Mouse (Mus musculus) hindbrain, postnatal 0 days (tissue): ENCODE results near the gene Gm49383. TPM values are rescaled to one million over a fixed set of nuclear protein-coding genes. Genes with fewer than 3 reads are reported as not detected.
A peak's percentile ranks its signal among the peaks of the same experiment; 100 is the strongest.

Experiments
- ATAC-seq: fragments of 200-750 bp; cut with Nextera tagmentation; 2 replicates; pipeline ENCODE4 v1.8.0; 2017; ENCODE audit warnings: mild to moderate bottlenecking, moderate TSS enrichment, moderate library complexity
- DNase-seq: peaks from one replicate; pipeline ENCODE4 v3.0.0-alpha.2; 2015; ENCODE audit warnings: low spot score
- H3K27ac ChIP-seq: fragments of 300-500 bp; sonication (generic); 2 replicates; pipeline ENCODE4 v1.5.1; 2014; ENCODE audit warnings: mild to moderate bottlenecking
- H3K27me3 ChIP-seq: fragments of 300-500 bp; sonication (generic); 2 replicates; pipeline ENCODE4 v1.6.1; 2014; ENCODE audit warnings: low read length, mixed read lengths; ENCODE audit not compliant: insufficient read depth
- H3K36me3 ChIP-seq: fragments of 300-500 bp; sonication (generic); 2 replicates; pipeline ENCODE4 v1.6.1; 2014; ENCODE audit warnings: low read length, mixed read lengths; ENCODE audit not compliant: insufficient read depth
- H3K4me1 ChIP-seq: fragments of 300-500 bp; sonication (generic); 2 replicates; pipeline ENCODE4 v1.6.1; 2014; ENCODE audit warnings: antibody characterized with exemption, low read length, mixed read lengths; ENCODE audit not compliant: insufficient read depth
- H3K4me2 ChIP-seq: fragments of 300-500 bp; sonication (generic); 2 replicates; pipeline ENCODE4 v1.6.1; 2014; ENCODE audit warnings: low read depth, mild to moderate bottlenecking, low read length, moderate library complexity, mixed read lengths
- H3K4me3 ChIP-seq: fragments of 300-500 bp; sonication (generic); 2 replicates; pipeline ENCODE4 v1.5.1; 2014; ENCODE audit warnings: low read length
- H3K9ac ChIP-seq: fragments of 300-500 bp; sonication (generic); replicated peaks from 2 replicates; pipeline ENCODE4 v1.6.1; 2014; ENCODE audit warnings: mild to moderate bottlenecking, low read length, moderate library complexity, mixed read lengths
- H3K9me3 ChIP-seq: fragments of 300-500 bp; sonication (generic); 2 replicates; pipeline ENCODE4 v1.6.1; 2016; ENCODE audit warnings: low read length, mixed read lengths
- CTCF ChIP-seq: IDR thresholded peaks from 2 replicates; pipeline ENCODE4 v1.5.1; 2016; ENCODE audit warnings: antibody characterized with exemption, control low read depth, low read depth
- WGBS: fragments of 180-500 bp; shearing (Covaris S2); extraction: QIAGEN DNeasy Blood & Tissue Kit; methylation state at CpG from one replicate; pipeline ENCODE4 v1.1.7; 2014; 5-methylcytosine and 5-hydroxymethylcytosine counted together
- polyA plus RNA-seq: library from polyadenylated mRNA; unstranded; fragments of >200 nt; fragmentation: Nextera tagmentation; extraction: Ambion mirVana; gene quantifications from 2 replicates; pipeline ENCODE4 v1.2.1, GENCODE M21; 2015
- total RNA-seq: library from RNA; depleted of rRNA; stranded (reverse); fragments of >200 nt; gene quantifications from 2 replicates; pipeline ENCODE4 v1.2.3, GENCODE M21; 2014

Gene Gm49383
- total and polyA plus RNA-seq, 2 experiments from 2014 or later: 2.0 to 11.4 TPM

DNA sequence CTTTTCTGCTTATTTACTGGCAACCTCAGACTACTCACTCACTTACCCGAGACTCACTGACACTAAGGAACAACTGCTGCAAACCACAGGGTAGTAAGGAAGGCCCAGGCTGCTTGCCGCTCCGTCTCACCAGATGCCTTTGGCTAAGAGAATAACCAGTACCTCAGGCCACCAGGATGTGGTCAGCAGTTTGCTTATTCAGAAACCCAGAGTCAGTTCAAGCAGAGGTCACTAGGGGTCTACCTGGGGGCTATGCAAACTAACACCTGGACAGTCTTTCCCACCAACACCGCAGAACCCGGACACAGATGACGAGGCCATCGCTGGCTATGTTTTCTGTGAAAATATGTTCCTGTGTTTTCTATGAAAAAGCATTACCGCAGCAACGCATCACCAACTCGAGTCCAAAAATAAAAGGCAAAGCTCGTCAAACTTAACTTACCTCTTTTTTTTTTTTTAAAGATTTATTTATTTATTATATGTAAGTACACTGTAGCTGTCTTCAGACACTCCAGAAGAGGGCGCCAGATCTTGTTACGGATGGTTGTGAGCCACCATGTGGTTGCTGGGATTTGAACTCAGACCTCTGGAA is 16.4 kb upstream of the Gm49383 start:
- no peak overlapping the region for H3K4me3 ChIP-seq
- DNase-seq (no peak), ATAC-seq (no peak)
- no peak overlapping the region for H3K9ac ChIP-seq
- H3K4me2 ChIP-seq: no peak overlapping the region
- no peaks in the 10 kb centered on the region for H3K9me3 ChIP-seq
- no peaks in the 10 kb centered on the region for H3K4me1 ChIP-seq
- no peaks in the 10 kb centered on the region for H3K27me3 ChIP-seq
- TF ChIP-seq CTCF: no peak
- H3K27ac ChIP-seq: no peak overlapping the region
- 94% methylated on average over 13 of the region's 13 CpGs for WGBS
- 0 out of 2 replicates have a peak, but pooled peaks cover 3% of the 10 kb centered on the region for H3K36me3 ChIP-seq

DNA sequence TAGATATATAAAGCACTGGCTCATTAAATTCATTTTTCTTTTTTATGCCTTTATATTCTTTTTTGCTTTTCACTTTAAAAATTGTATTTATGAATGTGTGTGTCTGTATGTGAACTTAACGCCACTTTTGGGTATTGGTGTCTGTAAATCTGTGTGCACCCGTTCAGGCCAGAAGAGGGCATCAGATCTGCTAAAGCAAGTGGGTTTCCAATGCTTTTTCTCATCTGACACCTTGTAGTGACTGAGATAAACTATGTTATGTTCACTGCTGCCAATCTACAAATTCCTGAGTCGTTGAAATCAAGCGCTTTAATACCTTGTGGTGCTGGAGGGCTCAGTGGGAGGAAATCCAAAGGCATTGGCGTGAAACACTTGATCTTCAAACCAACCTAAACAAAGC is 14.2 kb upstream of the Gm49383 start:
- ATAC-seq (no peak), DNase-seq (peak; percentile 49)
- Histone ChIP-seq H3K4me3 (no peak overlapping the region), H3K27ac (no peak overlapping the region), H3K9me3 (no peaks in the 10 kb centered on the region), H3K9ac (no peak overlapping the region), H3K4me1 (no peaks in the 10 kb centered on the region), H3K4me2 (no peak overlapping the region), H3K27me3 (no peaks in the 10 kb centered on the region), H3K36me3 (0 out of 2 replicates have a peak, but pooled peaks cover 3% of the 10 kb centered on the region)
- peak; percentile 60 for TF ChIP-seq CTCF
- 79% methylated on average over 5 of the region's 5 CpGs for WGBS

DNA sequence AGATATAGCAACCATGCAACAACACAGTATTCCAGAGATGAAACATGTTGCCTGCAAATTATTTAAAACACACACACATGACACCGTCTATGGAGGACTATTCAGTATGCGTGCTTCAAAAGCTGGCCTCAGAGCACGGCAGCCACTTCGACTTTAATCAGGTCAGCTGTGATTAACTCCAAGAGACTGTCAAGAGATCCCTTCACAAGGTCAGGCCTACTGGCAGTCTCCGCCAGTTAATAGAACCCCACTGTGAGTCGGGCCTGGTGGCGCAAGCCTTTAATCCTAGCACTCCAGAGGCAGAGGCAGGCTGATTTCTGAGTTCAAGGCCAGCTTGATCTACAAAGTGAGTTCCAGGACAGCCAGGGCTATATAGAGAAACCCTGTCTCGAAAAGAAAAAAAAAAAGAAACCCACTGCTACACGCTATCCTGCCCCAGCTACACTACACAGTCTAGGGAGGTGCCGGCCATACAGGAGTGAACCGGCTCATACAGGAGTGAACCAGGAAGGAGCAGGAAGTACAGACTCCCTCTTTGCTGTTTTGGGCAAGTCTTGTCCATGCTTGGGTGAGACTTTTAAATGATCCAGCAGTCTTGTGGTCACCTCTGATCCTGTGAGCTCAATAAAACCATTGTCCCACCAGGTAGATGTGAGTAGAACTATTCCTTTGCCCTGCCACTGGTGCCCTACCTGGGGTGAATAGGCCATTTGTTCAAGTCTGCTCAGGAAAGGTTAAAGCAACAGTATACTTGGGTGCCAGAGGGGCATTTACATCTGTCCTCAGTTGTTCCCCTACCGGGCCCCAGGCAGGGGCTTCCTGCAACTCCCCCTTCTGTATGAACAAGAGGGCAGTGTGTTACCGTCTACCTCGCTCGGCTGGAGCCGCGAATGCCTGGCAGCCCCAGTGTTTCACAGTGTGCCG is 13.4 kb upstream of the Gm49383 start:
- Histone ChIP-seq H3K4me3 (no peak overlapping the region), H3K27me3 (no peaks in the 10 kb centered on the region), H3K9ac (no peak overlapping the region), H3K36me3 (0 out of 2 replicates have a peak, but pooled peaks cover 3% of the 10 kb centered on the region), H3K4me1 (no peaks in the 10 kb centered on the region), H3K9me3 (no peaks in the 10 kb centered on the region), H3K27ac (no peak overlapping the region), H3K4me2 (no peak overlapping the region)
- TF ChIP-seq CTCF: no peak
- ATAC-seq: no peak
- DNase-seq: no peak
- WGBS: 88% methylated on average over 18 of the region's 18 CpGs

DNA sequence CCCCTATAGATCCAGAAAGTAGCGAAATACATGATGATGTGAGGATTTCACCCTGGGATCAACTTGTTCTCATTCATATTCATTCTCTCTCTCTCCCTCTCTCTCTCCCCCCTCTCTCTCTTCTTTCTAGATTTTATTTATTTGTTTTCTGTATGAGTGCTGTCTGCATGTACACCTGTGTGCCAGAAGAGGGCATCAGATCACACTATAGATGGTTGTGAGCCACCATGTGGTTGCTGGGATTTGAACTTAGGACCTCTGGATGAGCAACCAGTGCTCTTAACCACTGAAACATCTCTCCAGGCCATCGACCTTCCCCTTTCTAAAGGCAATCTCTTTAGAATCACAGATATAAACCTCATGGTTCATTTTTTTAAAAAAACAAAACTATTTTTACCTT is 11.6 kb upstream of the Gm49383 start:
- WGBS: 91% methylated on average over 2 of the region's 2 CpGs
- no peak for DNase-seq
- no peaks in the 10 kb centered on the region for H3K4me1 ChIP-seq

DNA sequence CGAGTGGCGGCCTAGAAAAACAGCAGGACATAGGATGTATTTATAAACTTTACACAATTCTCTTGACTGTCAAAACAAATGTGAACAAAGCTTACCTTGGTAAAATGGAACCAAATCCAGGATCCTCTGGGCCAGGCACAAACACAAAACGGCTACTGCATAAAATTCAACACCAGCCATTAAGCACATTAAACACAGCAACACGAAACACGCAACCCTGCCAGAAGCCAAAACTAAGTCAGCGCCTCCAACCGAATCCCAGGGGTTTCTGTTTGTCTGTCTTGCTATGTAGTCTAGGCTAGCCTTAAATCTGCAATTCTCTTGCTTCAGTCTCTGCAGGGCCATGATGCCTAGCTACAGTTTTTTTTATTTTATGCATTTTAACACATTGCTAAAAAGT is 11.0 kb upstream of the Gm49383 start:
- ATAC-seq: no peak

More for the DNA sequence above, 11.6 kb upstream of the Gm49383 start:
- Histone ChIP-seq H3K27ac (no peak overlapping the region), H3K4me2 (no peak overlapping the region), H3K4me3 (no peak overlapping the region), H3K9me3 (no peaks in the 10 kb centered on the region), H3K9ac (no peak overlapping the region), H3K36me3 (0 out of 2 replicates have a peak, but pooled peaks cover 3% of the 10 kb centered on the region), H3K27me3 (no peaks in the 10 kb centered on the region)
- no peak for ATAC-seq
- TF ChIP-seq CTCF: peak; percentile 31

DNA sequence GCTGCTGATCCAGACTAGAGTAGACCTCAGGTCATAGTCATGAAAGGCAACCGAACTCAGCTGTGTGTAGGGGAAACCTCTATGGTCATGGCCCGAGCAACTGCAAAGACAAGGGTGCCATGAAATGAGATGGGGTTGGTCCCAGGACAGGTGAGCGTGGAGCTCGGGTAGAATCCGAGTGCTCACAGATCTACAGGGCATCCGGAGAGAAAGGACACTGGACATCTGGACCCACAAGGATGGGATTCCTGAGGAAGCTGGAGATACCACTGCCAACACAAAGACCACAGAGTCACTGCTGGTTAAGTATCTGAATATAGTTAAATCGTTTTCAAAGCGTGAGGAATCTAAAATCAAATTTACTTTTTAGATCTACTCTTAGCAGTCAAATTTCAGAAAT is 10.5 kb upstream of the Gm49383 start:
- WGBS: 94% methylated on average over 8 of the region's 8 CpGs
- no peak overlapping the region for H3K4me2 ChIP-seq
- H3K4me1 ChIP-seq: no peaks in the 10 kb centered on the region
- DNase-seq: no peak
- no peak overlapping the region for H3K9ac ChIP-seq
- no peak overlapping the region for H3K4me3 ChIP-seq
- H3K27me3 ChIP-seq: no peaks in the 10 kb centered on the region
- ATAC-seq: no peak
- 0 out of 2 replicates have a peak, but pooled peaks cover 3% of the 10 kb centered on the region for H3K36me3 ChIP-seq
- no peak overlapping the region for H3K27ac ChIP-seq
- no peaks in the 10 kb centered on the region for H3K9me3 ChIP-seq
- no peak for TF ChIP-seq CTCF

More for the DNA sequence above, 11.0 kb upstream of the Gm49383 start:
- Histone ChIP-seq H3K9me3 (no peaks in the 10 kb centered on the region), H3K4me2 (no peak overlapping the region), H3K9ac (no peak overlapping the region), H3K36me3 (0 out of 2 replicates have a peak, but pooled peaks cover 3% of the 10 kb centered on the region), H3K27me3 (no peaks in the 10 kb centered on the region), H3K27ac (no peak overlapping the region), H3K4me1 (no peaks in the 10 kb centered on the region), H3K4me3 (no peak overlapping the region)
- DNase-seq: no peak
- TF ChIP-seq CTCF: no peak
- WGBS: 92% methylated on average over 7 of the region's 7 CpGs
